ENCODE assay signal across 10 mouse cellular contexts in the genomic region with DNA sequence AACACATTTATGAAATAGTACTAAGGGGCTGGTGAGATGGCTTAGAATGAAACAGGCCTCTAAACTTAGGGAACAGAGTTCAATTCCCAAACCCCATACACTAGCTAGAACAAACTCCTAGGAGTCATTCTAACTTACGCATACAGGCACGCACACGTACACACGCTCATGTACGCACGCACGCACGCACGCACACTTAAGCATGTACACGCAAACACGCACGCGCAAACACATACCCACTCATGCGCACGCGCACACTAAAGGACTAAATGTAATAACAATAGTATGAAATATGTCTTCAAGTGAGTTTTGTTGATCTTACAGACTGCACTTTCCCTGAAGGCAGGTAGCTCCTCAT.
A peak's percentile ranks its signal among the peaks of the same experiment; 100 is the strongest.
DNase-seq lines count a peak whose midpoint lies in the region; ATAC-seq lines count a peak whose summit lies in the region.
"Had no signal": no experiment of that assay in that cellular context is flagged by ENCODE, and none has a peak within 500 bp of the region (broad histone marks: within the 10 kb centered on the region; RNA-seq: fewer than 3 reads in every experiment).

No protein-coding gene starts in this region.

- no peaks in the 10 kb centered on the region; the same call in 1 of the 2 replicates for H3K36me3 ChIP-seq in kidney, embryonic 14.5 days (ENCODE audit: control insufficient read depth, insufficient read depth, low read length)
- peaks cover 12% of the 10 kb centered on the region; the same call in 1 of the 2 replicates for H3K36me3 ChIP-seq in embryonic facial prominence, embryonic 12.5 days
- H3K36me3 ChIP-seq in intestine, embryonic 16.5 days (ENCODE audit: control insufficient read depth, insufficient read depth, low read length) = peaks cover 4% of the 10 kb centered on the region; the same call in 1 of the 2 replicates
- peaks cover 6% of the 10 kb centered on the region; the same call in 1 of the 2 replicates for H3K36me3 ChIP-seq in midbrain, embryonic 16.5 days (ENCODE audit: control insufficient read depth, insufficient read depth, low read length)
- H3K36me3 ChIP-seq: G1E had no signal

- peak overlapping the region; percentile 49 for H3K4me3 ChIP-seq in kidney, embryonic 14.5 days (ENCODE audit: low read length)
- H3K4me3 ChIP-seq in embryonic facial prominence, embryonic 12.5 days = peak overlapping the region; percentile 49
- peak overlapping the region; percentile 52 for H3K4me3 ChIP-seq in intestine, embryonic 16.5 days (ENCODE audit: low read length)
- peak overlapping the region; percentile 48 for H3K4me3 ChIP-seq in midbrain, embryonic 16.5 days (ENCODE audit: low read depth, low read length)

- no peak overlapping the region for H3K27ac ChIP-seq in kidney, embryonic 14.5 days (ENCODE audit: low read depth, low read length)
- no peak overlapping the region for H3K27ac ChIP-seq in embryonic facial prominence, embryonic 12.5 days
- H3K27ac ChIP-seq in intestine, embryonic 16.5 days (ENCODE audit: low read length) = no peak overlapping the region
- no peak overlapping the region for H3K27ac ChIP-seq in midbrain, embryonic 16.5 days (ENCODE audit: low read length)
- H3K27ac ChIP-seq: macrophage had no signal

- ATAC-seq in kidney, embryonic 14.5 days (ENCODE audit: low FRiP score, low TSS enrichment) = no peak; the same call in 1 of the 2 replicates
- no peak; the same call in 1 of the 2 replicates for ATAC-seq in embryonic facial prominence, embryonic 12.5 days (ENCODE audit: insufficient number of reproducible peaks, insufficient read depth, low FRiP score, low TSS enrichment)
- ATAC-seq in intestine, embryonic 16.5 days = peak; percentile 13; the same call in 1 of the 2 replicates
- peak; percentile 59; the same call in 1 of the 2 replicates for ATAC-seq in midbrain, embryonic 16.5 days

- DNase-seq in kidney, adult 9 months = no peak
- DNase-seq in urinary bladder, adult 18-20 months (ENCODE audit: low spot score in 2 of 2) = no peak
- DNase-seq in spleen, adult 18-20 months = no peak
- DNase-seq in ovary, postnatal 10 days (ENCODE audit: low spot score) = no peak

- no peak overlapping the region for H3K9ac ChIP-seq in kidney, embryonic 14.5 days (ENCODE audit: low read depth, low read length)
- no peak overlapping the region for H3K9ac ChIP-seq in embryonic facial prominence, embryonic 12.5 days
- no peak overlapping the region for H3K9ac ChIP-seq in intestine, embryonic 16.5 days (ENCODE audit: low read depth, low read length)
- H3K9ac ChIP-seq in midbrain, embryonic 16.5 days (ENCODE audit: low read depth, low read length) = no peak overlapping the region

- WGBS in kidney, embryonic 14.5 days = 85% methylated on average over 16 of the region's 16 CpGs
- WGBS in embryonic facial prominence, embryonic 12.5 days = 81% methylated on average over 16 of the region's 16 CpGs
- WGBS in intestine, embryonic 16.5 days = 85% methylated on average over 16 of the region's 16 CpGs
- 86% methylated on average over 16 of the region's 16 CpGs for WGBS in midbrain, embryonic 16.5 days

- peak overlapping the region; percentile 57 for H3K4me2 ChIP-seq in kidney, embryonic 14.5 days (replicated peaks; ENCODE audit: low read depth, low read length)
- H3K4me2 ChIP-seq in embryonic facial prominence, embryonic 12.5 days (replicated peaks) = peak overlapping the region; percentile 57
- peak overlapping the region; percentile 58; the same call in 1 of the 2 replicates for H3K4me2 ChIP-seq in intestine, embryonic 16.5 days (ENCODE audit: low read depth, low read length)
- peak overlapping the region; percentile 52 for H3K4me2 ChIP-seq in midbrain, embryonic 16.5 days (ENCODE audit: low read length)

- no peaks in the 10 kb centered on the region for H3K27me3 ChIP-seq in kidney, embryonic 14.5 days (ENCODE audit: control insufficient read depth, insufficient read depth, low read length)
- H3K27me3 ChIP-seq in embryonic facial prominence, embryonic 12.5 days = no peaks in the 10 kb centered on the region
- H3K27me3 ChIP-seq in intestine, embryonic 16.5 days (replicated peaks; ENCODE audit: control insufficient read depth, insufficient read depth, low read length) = no peaks in the 10 kb centered on the region
- H3K27me3 ChIP-seq in midbrain, embryonic 16.5 days (ENCODE audit: control insufficient read depth, insufficient read depth, low read depth, low read length) = no peaks in the 10 kb centered on the region

- no peaks in the 10 kb centered on the region for H3K4me1 ChIP-seq in kidney, embryonic 14.5 days (ENCODE audit: control insufficient read depth, insufficient read depth, low read length)
- H3K4me1 ChIP-seq in embryonic facial prominence, embryonic 12.5 days = no peaks in the 10 kb centered on the region
- H3K4me1 ChIP-seq in intestine, embryonic 16.5 days (ENCODE audit: control insufficient read depth, insufficient read depth, low read length) = peaks cover 3% of the 10 kb centered on the region; the same call in 1 of the 2 replicates
- H3K4me1 ChIP-seq in midbrain, embryonic 16.5 days (ENCODE audit: control insufficient read depth, insufficient read depth, low read length) = peaks cover 4% of the 10 kb centered on the region

- peaks cover 8% of the 10 kb centered on the region for H3K9me3 ChIP-seq in kidney, embryonic 14.5 days (ENCODE audit: control insufficient read depth, low read length)
- H3K9me3 ChIP-seq in embryonic facial prominence, embryonic 12.5 days = 0 out of 2 replicates have a peak, but pooled peaks cover 4% of the 10 kb centered on the region
- no peaks in the 10 kb centered on the region for H3K9me3 ChIP-seq in intestine, embryonic 16.5 days (ENCODE audit: control insufficient read depth, low read length)
- 0 out of 2 replicates have a peak, but pooled peaks cover 6% of the 10 kb centered on the region for H3K9me3 ChIP-seq in midbrain, embryonic 16.5 days (replicated peaks; ENCODE audit: control insufficient read depth, low read length, poor library complexity, severe bottlenecking)

Comparison
In these comparisons a context has a peak if more than half of its experiments do, and no peak if none do; other contexts are left out.
1. ATAC-seq: peak in intestine, embryonic 16.5 days (single experiment) and midbrain, embryonic 16.5 days (single experiment); none in kidney, embryonic 14.5 days (single experiment) and embryonic facial prominence, embryonic 12.5 days (single experiment).
2. Peak in every context shown above with its lines, with median percentiles within 50 percentile points of each other: H3K4me2 ChIP-seq and H3K4me3 ChIP-seq.